Mouse (Mus musculus) CH12.LX (cell line): Measurements from ENCODE around the gene Ddx39. TPM values are rescaled to one million over a fixed set of nuclear protein-coding genes. Genes with fewer than 3 reads are reported as not detected.

Experiments used
- DNase-seq: peaks from one replicate; pipeline ENCODE4 v3.0.0-alpha.2; 2013; ENCODE audit errors: extremely low read depth
- H3K27ac ChIP-seq: 2 replicates; pipeline ENCODE4 v1.5.1; 2012; ENCODE audit warnings: low read depth, mild to moderate bottlenecking, control low read depth, moderate library complexity; ENCODE audit not compliant: insufficient read depth
- H3K27me3 ChIP-seq: replicated peaks from 2 replicates; pipeline ENCODE3; 2012; ENCODE audit warnings: inconsistent platforms
- H3K36me3 ChIP-seq, 2 experiments: replicated peaks in 1 of 2; 2 replicates each; pipeline versions ENCODE3 to v1.6.1; 2012; ENCODE audit warnings: inconsistent platforms in 1 of 2, low read length in 1 of 2, mild to moderate bottlenecking in 1 of 2, mixed read lengths in 1 of 2, moderate library complexity in 1 of 2; ENCODE audit not compliant: control insufficient read depth in 1 of 2, insufficient read depth in 1 of 2
- H3K4me1 ChIP-seq, 2 experiments: 2 replicates each; pipeline ENCODE4 v1.6.1; 2012; ENCODE audit warnings: inconsistent platforms in 1 of 2, moderate library complexity in 1 of 2; ENCODE audit not compliant: insufficient read depth in 2 of 2, control insufficient read depth in 1 of 2
- H3K4me2 ChIP-seq: 2 replicates; pipeline ENCODE4 v1.6.1; 2012; ENCODE audit warnings: low read depth, mild to moderate bottlenecking, control low read depth; ENCODE audit not compliant: poor library complexity, insufficient read depth, severe bottlenecking
- H3K4me3 ChIP-seq, 3 experiments: fragments of 150-350 bp in 1 of 3; sonication (generic) in 1 of 3; replicated peaks in 1 of 3; 2 replicates each; pipeline versions ENCODE3 to v1.5.1; 2011 to 2012; ENCODE audit warnings: low read depth in 2 of 3, low read length in 2 of 3, mild to moderate bottlenecking in 2 of 3, moderate library complexity in 2 of 3, control low read depth in 1 of 3, improper control_type of control experiment in 1 of 3, inconsistent platforms in 1 of 3, mixed read lengths in 1 of 3; ENCODE audit not compliant: poor library complexity in 1 of 3
- H3K79me2 ChIP-seq: replicated peaks from 2 replicates; pipeline ENCODE4 v1.6.1; 2012; ENCODE audit warnings: mild to moderate bottlenecking, moderate library complexity; ENCODE audit not compliant: control insufficient read depth, poor library complexity, insufficient read depth, severe bottlenecking; ENCODE audit errors: extremely low read depth
- H3K9ac ChIP-seq: 2 replicates; pipeline ENCODE4 v1.6.1; 2012; ENCODE audit warnings: low read depth, mild to moderate bottlenecking, control low read depth, moderate library complexity; ENCODE audit not compliant: insufficient read depth
- H3K9me3 ChIP-seq: replicated peaks from 2 replicates; pipeline ENCODE3; 2012; ENCODE audit warnings: low read length, inconsistent platforms, mixed read lengths
- CHD2 ChIP-seq: IDR thresholded peaks from 2 replicates; pipeline ENCODE4 v1.6.1; 2011; ENCODE audit warnings: low read length, improper control_type of control experiment
- CTCF ChIP-seq, 2 experiments: IDR thresholded peaks in 1 of 2; conservative IDR thresholded peaks in 1 of 2; 2 replicates each; pipeline ENCODE4 v1.5.1; 2011 to 2012; ENCODE audit warnings: low read depth in 2 of 2, low read length in 2 of 2, improper control_type of control experiment in 1 of 2, inconsistent platforms in 1 of 2, mild to moderate bottlenecking in 1 of 2, moderate library complexity in 1 of 2
- EP300 ChIP-seq: IDR thresholded peaks from 2 replicates; pipeline ENCODE4 v1.6.1; 2011; ENCODE audit warnings: low read length, improper control_type of control experiment
- ETS1 ChIP-seq: conservative IDR thresholded peaks from 2 replicates; pipeline ENCODE4 v1.6.1; 2012; ENCODE audit warnings: low read depth, mild to moderate bottlenecking, inconsistent platforms, low read length, improper control_type of control experiment, moderate library complexity
- GABPA ChIP-seq: IDR thresholded peaks from 2 replicates; pipeline ENCODE4 v1.6.1; 2012; ENCODE audit warnings: low read depth, low read length, improper control_type of control experiment, inconsistent platforms; ENCODE audit not compliant: insufficient replicate concordance
- HCFC1 ChIP-seq: IDR thresholded peaks from 2 replicates; pipeline ENCODE4 v1.6.1; 2012; ENCODE audit warnings: low read depth, mild to moderate bottlenecking, inconsistent platforms, low read length, improper control_type of control experiment
- MAX ChIP-seq: IDR thresholded peaks from 2 replicates; pipeline ENCODE4 v1.6.1; 2011; ENCODE audit warnings: low read length, improper control_type of control experiment
- MAZ ChIP-seq: IDR thresholded peaks from 2 replicates; pipeline ENCODE4 v1.6.1; 2012; ENCODE audit warnings: low read depth, mild to moderate bottlenecking, inconsistent platforms, low read length, improper control_type of control experiment, moderate library complexity
- MEF2A ChIP-seq: IDR thresholded peaks from 2 replicates; pipeline ENCODE4 v1.6.1; 2014; ENCODE audit warnings: low read depth, mild to moderate bottlenecking, inconsistent platforms, low read length, improper control_type of control experiment, borderline replicate concordance
- MYC ChIP-seq: IDR thresholded peaks from 2 replicates; pipeline ENCODE4 v1.6.1; 2011; ENCODE audit warnings: low read depth, mild to moderate bottlenecking, improper control_type of control experiment, low read length
- NELFE ChIP-seq: IDR thresholded peaks from 2 replicates; pipeline ENCODE4 v1.6.1; 2011; ENCODE audit warnings: low read depth, low read length, improper control_type of control experiment
- NRF1 ChIP-seq: IDR thresholded peaks from 2 replicates; pipeline ENCODE4 v1.6.1; 2014; ENCODE audit warnings: low read depth, mild to moderate bottlenecking, inconsistent platforms, low read length, improper control_type of control experiment, moderate library complexity
- PAX5 ChIP-seq: IDR thresholded peaks from 2 replicates; pipeline ENCODE4 v1.6.1; 2012; ENCODE audit warnings: low read length, inconsistent platforms, mixed read lengths
- POLR2A ChIP-seq: IDR thresholded peaks from 2 replicates; pipeline ENCODE4 v1.6.1; 2011; ENCODE audit warnings: low read depth, mild to moderate bottlenecking, improper control_type of control experiment, low read length
- RAD21 ChIP-seq: IDR thresholded peaks from 2 replicates; pipeline ENCODE4 v1.6.1; 2011; ENCODE audit warnings: low read depth, mild to moderate bottlenecking, low read length, improper control_type of control experiment, moderate library complexity
- RCOR1 ChIP-seq: conservative IDR thresholded peaks from 2 replicates; pipeline ENCODE4 v1.6.1; 2012; ENCODE audit warnings: low read depth, mild to moderate bottlenecking, inconsistent platforms, low read length, improper control_type of control experiment
- SIN3A ChIP-seq: IDR thresholded peaks from 2 replicates; pipeline ENCODE4 v1.6.1; 2012; ENCODE audit warnings: low read length, improper control_type of control experiment, inconsistent platforms
- SMC3 ChIP-seq: IDR thresholded peaks from 2 replicates; pipeline ENCODE4 v1.6.1; 2011; ENCODE audit warnings: low read depth, low read length, improper control_type of control experiment
- TCF12 ChIP-seq: IDR thresholded peaks from 2 replicates; pipeline ENCODE4 v1.6.1; 2014; ENCODE audit warnings: low read depth, mild to moderate bottlenecking, inconsistent platforms, low read length, improper control_type of control experiment
- USF1 ChIP-seq: IDR thresholded peaks from 2 replicates; pipeline ENCODE4 v1.6.1; 2014; ENCODE audit warnings: low read depth, mild to moderate bottlenecking, inconsistent platforms, low read length, improper control_type of control experiment
- USF2 ChIP-seq: conservative IDR thresholded peaks from 2 replicates; pipeline ENCODE4 v1.6.1; 2011; ENCODE audit warnings: low read depth, low read length, improper control_type of control experiment
- ZKSCAN1 ChIP-seq: IDR thresholded peaks from 2 replicates; pipeline ENCODE4 v1.6.1; 2012; ENCODE audit warnings: low read depth, inconsistent platforms, low read length, improper control_type of control experiment, borderline replicate concordance
- ZNF384 ChIP-seq: IDR thresholded peaks from 2 replicates; pipeline ENCODE4 v1.6.1; 2012; ENCODE audit warnings: low read depth, low read length, improper control_type of control experiment, inconsistent platforms
- dilution Hi-C: fragments of 300-500 bp; cut with MboI; formaldehyde crosslinking; loops from 2 replicates; pipeline ENCODE4 v1.14.3; 2020; ENCODE audit warnings: low sequenced_read_pairs; ENCODE audit not compliant: extremely low pct_unique_long_range_greater_than_20kb, extremely low pct_ligation_motif_present
- in situ Hi-C: fragments of 300-500 bp; cut with MboI; formaldehyde crosslinking; loops from 3 replicates; pipeline ENCODE4 v1.14.3; 2019; ENCODE audit warnings: low sequenced_read_pairs, low pct_ligation_motif_present, low pct_unique_long_range_greater_than_20kb, mixed read lengths
- polyA plus RNA-seq: library from polyadenylated mRNA; unstranded; fragments of >175 nt; gene quantifications from 2 replicates; pipeline ENCODE4 v1.2.1, GENCODE M21; 2012; ENCODE audit warnings: low read depth; ENCODE audit not compliant: insufficient read length
- total RNA-seq, 2 experiments: library from RNA; depleted of rRNA; stranded (reverse); fragments of 300-350 nt in 1 of 2; fragments of >200 nt in 1 of 2; gene quantifications; 2 replicates each; pipeline ENCODE4 v1.2.3; 2012 to 2014

The Ddx39 gene
- total and polyA plus RNA-seq, 3 experiments: 194 to 339 (median 231) TPM

DNA sequence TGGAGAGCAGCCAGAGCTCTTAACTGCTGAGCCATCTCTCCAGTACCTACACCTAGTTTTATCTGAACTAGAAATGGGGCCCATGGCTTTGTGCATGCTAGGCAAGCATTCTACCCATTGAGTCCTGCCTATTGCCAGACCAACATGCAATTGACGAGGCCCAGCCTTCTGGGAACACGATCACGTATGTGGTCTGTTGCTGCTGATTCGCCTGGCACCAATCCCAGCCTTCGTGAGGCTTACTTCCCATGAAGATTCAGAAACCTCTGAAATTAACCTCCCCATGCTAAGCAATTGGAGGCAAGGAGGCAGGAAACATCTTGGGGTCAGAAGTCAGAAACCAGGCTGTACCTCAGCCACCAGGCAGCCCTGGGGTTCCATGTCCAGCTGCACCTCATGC is 34.4 kb upstream of the Ddx39 start:
- Histone ChIP-seq H3K4me2 (no peak overlapping the region), H3K9me3 (no peaks in the 10 kb centered on the region), H3K27me3 (no peaks in the 10 kb centered on the region), H3K4me3 (no peak overlapping the region), H3K79me2 (no peaks in the 10 kb centered on the region), H3K4me1 (no peaks in the 10 kb centered on the region), H3K9ac (no peak overlapping the region), H3K27ac (no peak overlapping the region), H3K36me3 (peaks cover 83 to 97% of the 10 kb centered on the region in 2 experiments)
- no peak for DNase-seq
- dilution Hi-C loops: no loop called here
- TF ChIP-seq SIN3A (no peak), PAX5 (no peak), MAZ (no peak), USF1 (no peak), EP300 (no peak), RCOR1 (no peak), RAD21 (no peak), GABPA (no peak), NRF1 (no peak), ETS1 (no peak), MEF2A (no peak), MAX (no peak), SMC3 (no peak), USF2 (no peak), ZNF384 (no peak), NELFE (no peak), CTCF (conservative IDR thresholded peaks at IDR 0.05 in 1 of 2, IDR thresholded peaks at IDR 0.05 in 1 of 2; ENCODE audit: low read depth in 2 of 2, low read length in 2 of 2) (no peak), CHD2 (no peak), HCFC1 (no peak), MYC (no peak)
- in situ Hi-C loops: no loop called here

DNA sequence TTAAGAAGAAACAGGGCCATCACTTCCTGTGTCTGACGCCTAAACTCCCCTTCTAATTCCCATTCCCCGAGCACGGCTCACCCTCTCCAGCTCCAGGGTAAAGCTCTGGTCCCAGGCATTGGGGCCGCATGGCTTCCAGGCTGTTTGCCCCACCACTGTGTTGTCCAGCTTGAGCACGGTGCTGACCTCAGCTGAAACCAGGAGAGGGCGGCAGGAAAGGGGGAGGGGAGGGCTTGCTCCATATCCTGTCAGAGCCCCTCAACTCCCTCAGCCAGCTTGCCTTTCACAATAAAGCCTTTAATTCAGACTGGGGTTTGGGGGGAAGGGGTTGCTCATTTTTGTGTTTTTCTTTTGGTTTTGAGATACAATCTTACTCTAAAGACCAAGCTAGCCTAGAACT is 33.9 kb upstream of the Ddx39 start:
- dilution Hi-C loops (no loop called here), in situ Hi-C loops (no loop called here)
- Histone ChIP-seq H3K79me2 (no peaks in the 10 kb centered on the region), H3K27me3 (no peaks in the 10 kb centered on the region), H3K9ac (no peak overlapping the region), H3K36me3 (peaks cover 83 to 97% of the 10 kb centered on the region in 2 experiments), H3K4me3 (no peak overlapping the region), H3K4me1 (no peaks in the 10 kb centered on the region), H3K4me2 (no peak overlapping the region), H3K9me3 (no peaks in the 10 kb centered on the region), H3K27ac (no peak overlapping the region)
- no peak for DNase-seq
- TF ChIP-seq NRF1 (no peak), HCFC1 (no peak), USF1 (no peak), ZNF384 (no peak), TCF12 (no peak), ZKSCAN1 (no peak), POLR2A (no peak)
